Mouse (Mus musculus): ENCODE measurements around the gene Krtap3-3.

DNA sequence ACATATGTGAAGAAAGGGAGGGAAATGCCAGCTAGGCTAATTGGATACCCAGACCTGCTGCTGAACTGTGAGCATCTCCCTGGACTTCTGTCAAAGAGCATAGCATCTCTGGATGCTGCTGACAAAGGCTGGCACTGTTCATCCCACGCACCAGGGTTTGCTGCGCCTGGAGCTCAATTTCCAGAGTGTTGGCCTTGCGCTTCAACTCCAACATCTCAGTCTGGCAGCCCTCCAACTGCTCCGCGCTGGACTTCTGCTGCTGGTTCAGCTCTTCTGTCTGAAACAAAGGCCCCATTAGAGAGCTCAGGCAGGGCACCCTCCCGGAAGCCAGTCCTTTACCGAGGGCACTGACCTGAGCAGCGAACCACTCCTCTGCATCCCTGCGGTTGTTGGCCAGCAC lies 10.9 kb downstream of the Krtap3-3 start:
- no peak for TF ChIP-seq CTCF (IDR thresholded peaks at IDR 0.05; ENCODE audit: extremely low read depth, insufficient read depth, low read length)
- no peak for TF ChIP-seq POLR2A (IDR thresholded peaks at IDR 0.05; ENCODE audit: extremely low read depth, insufficient read depth, low read length)

Measured in cortical plate, adult 2 months (tissue).